Mouse (Mus musculus): ENCODE data around the gene Sez6l.
"Not testable (repeated sequence)": the region's sequence is repeated elsewhere in the genome, so short reads cannot be mapped to it uniquely, and the experiment has no call there.

Sez6l gene

DNA sequence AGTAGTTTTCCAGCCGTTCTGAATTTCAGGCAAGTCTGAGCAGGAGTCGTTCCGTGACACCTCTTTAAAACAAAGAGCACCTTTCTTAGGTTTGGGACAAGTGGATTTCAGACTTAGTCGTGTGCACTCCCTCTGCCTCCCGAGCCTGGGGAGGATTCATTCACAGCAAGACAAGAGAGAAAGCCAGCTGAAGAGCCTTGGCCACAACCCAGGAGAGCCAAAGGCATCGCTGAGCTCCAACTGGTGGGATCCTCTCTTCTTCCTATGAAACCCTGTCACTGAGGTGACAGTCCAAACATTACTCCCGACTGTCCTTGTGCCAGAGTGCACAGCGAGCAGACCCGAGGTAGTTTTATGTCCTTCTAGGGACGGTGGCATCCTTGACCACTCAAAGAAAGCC, 138.4 kb downstream of the Sez6l start:
- no peak for DNase-seq (ENCODE audit: low read depth in 1 of 2, low spot score in 2 of 2)

DNA sequence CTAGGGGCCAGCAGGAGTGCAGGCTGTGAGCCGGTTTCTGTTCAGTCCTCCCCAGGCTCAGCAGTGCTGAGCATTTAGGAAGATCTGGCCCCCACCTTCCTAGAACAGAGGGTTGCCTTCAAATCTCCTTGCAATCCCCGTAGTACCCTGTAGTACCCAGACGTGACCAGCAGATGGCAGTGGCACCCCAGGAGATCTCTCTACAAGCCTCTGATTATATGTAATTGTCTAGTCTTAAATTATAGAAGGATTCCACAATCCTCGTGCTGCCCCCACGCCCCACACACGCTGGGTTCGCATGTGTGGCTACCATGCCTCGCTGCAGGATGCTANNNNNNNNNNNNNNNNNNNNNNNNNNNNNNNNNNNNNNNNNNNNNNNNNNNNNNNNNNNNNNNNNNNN, 144.0 kb downstream of the Sez6l start:
- peak; percentile 9 to 27 for DNase-seq (ENCODE audit: low read depth in 1 of 2, low spot score in 2 of 2)

DNA sequence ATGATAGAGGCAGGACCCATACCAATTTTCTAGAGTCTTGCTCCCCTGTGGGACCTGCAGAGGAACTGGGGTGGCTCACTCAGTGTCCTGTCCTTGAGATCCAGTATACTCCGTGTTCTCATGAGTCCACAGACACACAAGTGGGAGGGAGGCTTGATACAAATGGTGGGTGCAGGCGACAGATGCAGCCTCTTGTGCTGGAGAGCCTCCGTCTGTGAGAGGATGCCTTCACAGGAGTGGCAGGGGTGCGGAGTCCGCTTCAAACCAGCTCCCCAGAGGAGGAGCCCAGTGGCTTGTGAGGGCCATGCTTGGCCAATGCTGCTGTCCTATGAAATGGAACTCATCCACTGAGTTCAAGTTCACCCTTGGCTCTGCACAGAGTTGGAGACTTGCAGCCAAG, 145.0 kb downstream of the Sez6l start:
- no peak for DNase-seq (ENCODE audit: low read depth in 1 of 2, low spot score in 2 of 2)

DNA sequence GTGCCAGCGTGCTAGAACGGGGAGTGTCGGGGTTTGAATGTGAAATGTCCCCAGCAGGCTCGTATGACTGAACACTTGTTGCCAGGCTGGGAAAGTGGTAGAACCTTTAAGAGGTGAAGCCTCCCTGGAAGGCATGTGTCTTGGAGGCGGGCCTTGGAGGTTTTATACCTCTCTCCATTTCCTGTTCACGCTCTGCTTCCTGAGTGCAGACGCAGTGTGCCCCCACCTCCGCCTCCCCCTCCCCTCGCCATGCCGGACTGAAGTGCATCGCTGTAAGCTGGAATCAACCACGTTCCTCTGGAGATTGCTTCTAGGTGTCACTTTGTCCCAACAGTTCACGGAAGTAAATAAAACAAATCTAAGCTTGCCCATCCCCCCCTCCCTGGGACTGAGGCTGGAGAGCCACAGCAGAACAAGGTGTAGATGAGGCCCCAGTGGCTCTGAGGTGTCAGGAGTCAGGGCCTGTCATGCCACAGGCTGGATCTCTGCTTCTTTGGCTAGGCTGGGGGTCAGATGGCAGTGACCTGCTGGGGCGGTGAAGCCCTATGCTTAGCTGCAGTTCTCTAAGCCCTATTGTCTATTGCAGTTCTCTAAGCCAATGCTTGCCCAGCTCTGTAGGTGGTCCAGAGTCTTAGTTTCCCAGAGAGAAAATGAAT, 145.7 kb downstream of the Sez6l start:
- DNase-seq (ENCODE audit: low read depth in 1 of 2, low spot score in 2 of 2) = no peak

DNA sequence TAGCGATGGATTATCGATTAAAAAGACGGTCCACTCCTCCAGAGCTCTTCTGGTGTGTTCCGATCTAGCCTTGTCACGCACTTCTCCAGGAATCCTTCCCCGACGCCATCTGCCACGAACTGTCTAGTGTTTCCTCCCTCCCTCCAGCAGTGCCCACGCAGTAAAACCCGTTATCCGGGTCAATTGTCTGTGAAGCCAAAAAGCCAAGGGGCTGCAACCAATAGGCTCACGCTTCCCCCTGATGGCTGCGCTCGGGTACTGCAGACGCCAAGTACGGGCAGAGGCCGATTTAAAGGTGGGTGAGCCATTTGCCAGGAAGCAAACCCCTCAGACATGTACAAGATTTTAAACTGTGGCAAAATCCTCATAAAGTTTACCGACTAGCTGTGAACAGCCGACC, 148.0 kb downstream of the Sez6l start:
- DNase-seq (ENCODE audit: low read depth in 1 of 2, low spot score in 2 of 2) = no peak

DNA sequence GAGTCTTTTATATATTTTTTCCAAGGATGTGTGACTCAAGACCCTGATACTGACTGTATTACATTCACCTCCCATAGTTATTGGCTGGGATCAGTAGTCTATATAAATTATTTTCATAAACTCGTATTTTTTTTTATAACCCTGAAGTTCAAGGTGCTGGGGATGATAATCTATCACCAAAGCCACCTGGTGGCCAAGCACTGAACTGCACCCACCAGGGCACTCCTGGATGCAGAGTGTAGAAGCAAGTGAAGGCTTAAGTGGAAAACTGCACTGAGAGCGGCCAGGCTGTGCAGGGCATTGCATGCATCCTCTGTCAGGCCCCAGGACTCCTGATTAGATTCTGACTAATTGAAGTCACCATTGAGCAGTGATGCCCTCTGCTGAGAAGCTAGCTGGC, 149.7 kb downstream of the Sez6l start:
- peak in 1 of 2 experiments; percentile 28 for DNase-seq (ENCODE audit: low read depth in 1 of 2, low spot score in 2 of 2)

DNA sequence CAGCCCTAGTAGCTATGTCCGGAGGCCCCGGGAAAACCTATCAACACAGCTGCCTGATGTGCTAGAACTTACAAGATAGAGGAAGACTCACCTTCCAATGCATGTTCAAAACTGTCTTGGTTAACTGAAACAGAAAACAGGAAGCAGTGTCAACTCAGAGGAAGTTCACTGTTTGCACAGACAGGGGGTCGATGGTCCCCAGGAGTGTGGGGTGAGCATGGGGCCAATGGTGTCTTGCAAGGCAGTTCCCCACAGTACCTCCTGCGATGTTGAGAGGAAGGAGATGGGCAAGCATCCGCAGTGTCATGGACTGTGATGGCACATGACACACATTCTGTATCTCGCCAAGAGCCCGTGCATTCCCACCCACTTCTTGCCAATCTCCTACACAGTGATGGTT, 150.3 kb downstream of the Sez6l start:
- DNase-seq (ENCODE audit: low read depth in 1 of 2, low spot score in 2 of 2) = no peak

DNA sequence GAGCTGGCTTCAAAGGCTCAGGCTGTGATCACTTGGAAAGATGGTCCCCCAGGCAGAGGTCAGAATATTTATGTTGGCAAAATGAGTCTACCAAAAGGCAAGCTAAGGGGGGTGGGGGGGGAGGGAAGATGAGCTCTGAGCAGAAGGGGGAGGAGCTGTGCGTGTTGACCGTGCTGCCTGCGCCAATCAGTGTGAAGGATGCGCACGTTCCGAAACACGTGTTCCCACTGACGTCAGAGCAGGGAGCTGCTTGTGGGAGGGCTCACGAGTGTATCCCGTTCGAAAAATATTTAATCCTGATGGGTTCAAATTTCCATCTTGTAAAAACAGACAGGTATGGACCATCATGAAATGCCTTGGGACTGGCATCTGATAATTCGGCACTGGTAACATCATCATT, 157.4 kb downstream of the Sez6l start:
- no peak for DNase-seq (ENCODE audit: low read depth in 1 of 2, low spot score in 2 of 2)

DNA sequence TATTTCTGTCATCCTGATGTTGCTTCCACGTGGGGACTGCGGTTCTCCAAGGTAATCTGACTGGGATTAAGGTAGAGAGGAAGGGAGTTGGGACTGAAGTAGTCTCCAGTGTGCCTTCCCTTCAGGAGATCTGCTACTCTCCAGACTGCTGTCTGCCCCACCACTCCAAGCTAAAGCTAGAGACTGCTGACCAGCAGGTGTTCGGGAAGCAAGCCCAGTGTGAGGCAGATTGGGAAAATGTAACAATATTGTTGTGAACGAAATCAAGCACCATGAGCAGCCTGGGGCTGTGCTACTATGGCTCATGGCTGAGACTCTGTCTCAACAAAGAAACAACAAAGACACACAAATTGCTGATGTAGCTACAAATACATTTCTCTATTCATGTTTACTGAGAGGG, 159.0 kb downstream of the Sez6l start:
- DNase-seq (ENCODE audit: low read depth in 1 of 2, low spot score in 2 of 2) = no peak

DNA sequence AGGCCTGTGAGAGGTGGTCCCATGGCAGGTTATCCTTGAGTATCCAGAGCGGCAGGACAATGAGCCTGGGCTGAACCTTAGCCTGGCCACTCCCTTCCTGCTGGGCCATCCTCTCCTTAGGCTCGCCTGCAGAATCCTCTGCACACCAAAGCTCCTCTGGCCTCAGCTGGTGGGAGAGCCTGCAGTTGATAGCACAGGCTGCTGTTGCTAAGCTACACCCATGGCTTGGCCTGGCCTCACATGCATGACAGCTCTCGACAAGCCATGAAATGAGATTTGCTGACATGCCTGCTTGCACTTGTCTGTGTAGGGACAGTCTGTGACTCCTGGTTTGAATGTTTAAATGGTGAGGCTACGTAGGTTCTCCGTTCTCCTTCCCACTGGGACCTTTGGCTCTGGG, 160.3 kb downstream of the Sez6l start:
- no peak for DNase-seq (ENCODE audit: low read depth in 1 of 2, low spot score in 2 of 2)

DNA sequence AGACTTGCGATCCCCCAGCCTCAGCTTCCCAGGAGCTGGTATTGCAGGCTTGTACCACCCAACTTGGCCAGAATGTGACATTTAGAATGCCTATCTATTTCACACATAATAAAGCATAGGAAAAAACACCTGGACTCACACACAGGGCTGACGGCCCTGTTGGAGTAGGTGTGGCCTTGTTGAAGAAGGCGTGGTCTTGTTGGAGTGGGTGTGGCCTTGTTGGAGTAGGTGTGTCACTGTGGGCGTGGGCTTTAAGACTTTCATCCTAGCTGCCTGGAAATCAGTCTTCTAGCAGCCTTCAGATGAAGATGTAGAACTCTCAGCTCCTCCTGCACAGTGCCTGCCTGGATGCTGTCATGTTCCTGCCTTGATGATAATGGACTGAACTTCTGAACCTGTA, 164.2 kb downstream of the Sez6l start:
- DNase-seq (ENCODE audit: low read depth in 1 of 2, low spot score in 2 of 2) = not testable (repeated sequence)

DNA sequence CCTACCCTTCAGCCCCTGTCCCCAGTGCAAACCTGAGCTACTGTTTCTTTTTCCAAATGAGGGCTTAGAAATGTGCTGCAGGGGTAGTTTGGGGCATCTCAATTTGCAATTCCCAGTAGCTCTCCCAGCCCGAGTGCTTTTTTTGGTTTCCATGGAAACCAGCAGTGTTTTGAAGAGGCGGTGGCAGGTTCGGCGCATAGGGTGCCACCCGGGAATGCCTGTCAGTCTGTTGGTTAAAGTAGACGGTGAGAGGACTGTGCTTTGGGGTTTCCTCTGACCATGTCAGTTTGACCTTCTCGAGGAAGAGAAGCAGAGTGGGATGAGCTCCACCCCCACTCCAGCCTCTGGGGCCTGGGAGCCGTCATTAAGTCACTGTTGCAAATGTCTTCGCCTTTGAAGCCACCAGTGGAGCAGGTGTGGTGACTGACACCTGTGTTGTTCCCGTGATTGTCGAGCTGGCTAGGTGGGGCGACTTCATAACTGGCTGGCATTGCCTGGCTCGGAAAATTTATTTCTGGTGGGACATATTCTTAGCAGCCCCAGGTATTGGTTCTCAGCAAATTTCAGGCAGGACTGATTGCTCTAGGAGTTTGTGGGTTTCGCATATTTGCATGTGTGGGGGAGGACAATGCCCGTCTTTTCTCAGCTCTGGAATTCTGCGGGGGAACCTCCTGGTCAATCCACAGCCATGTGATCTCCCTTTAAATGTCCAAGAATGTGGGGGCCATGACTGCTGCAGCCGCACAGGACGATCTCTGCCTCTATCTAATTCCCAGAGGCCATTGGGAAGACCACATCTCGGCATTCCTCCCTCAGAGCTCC, 165.3 kb downstream of the Sez6l start:
- DNase-seq (ENCODE audit: low read depth in 1 of 2, low spot score in 2 of 2) = no peak

DNA sequence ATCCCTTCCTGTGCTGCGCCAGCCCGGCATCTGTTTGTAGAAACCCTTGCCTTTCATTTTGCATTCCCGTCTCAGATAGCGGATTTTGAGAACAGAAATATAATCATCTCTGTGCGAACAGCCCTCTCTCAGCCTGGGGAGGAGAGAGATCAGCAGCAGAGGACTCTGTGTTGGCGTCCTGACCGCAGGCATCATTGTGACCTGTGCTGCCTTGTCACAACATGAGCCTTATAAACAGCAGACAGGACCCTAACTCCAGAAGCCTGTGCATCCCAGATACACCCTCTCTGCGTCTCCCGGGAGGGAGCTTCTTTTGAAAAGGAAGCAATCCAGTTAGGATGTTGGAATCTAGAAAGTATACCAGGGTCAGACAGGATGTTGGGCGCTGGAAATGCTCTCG, 165.9 kb downstream of the Sez6l start:
- no peak for DNase-seq (ENCODE audit: low read depth in 1 of 2, low spot score in 2 of 2)

DNA sequence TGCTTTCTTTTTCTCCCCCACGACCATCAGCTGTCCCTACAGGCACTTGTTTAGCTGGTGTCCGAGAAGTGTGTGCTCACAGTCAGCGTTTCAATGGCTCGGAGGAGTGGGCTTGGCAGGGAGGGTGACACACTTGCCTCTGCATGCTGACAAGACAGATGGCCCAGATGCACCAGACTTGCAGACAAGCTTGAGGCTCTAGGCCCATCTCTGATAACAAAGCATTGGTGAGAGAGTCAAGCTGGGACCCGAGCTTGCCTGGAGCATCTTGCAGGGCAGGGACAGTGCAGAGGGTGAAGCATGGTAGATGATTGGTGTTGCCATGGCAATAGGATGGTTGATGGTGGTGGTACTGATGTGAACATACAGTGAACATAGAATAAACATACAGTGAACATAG, 167.7 kb downstream of the Sez6l start:
- DNase-seq (ENCODE audit: low read depth in 1 of 2, low spot score in 2 of 2) = no peak

DNA sequence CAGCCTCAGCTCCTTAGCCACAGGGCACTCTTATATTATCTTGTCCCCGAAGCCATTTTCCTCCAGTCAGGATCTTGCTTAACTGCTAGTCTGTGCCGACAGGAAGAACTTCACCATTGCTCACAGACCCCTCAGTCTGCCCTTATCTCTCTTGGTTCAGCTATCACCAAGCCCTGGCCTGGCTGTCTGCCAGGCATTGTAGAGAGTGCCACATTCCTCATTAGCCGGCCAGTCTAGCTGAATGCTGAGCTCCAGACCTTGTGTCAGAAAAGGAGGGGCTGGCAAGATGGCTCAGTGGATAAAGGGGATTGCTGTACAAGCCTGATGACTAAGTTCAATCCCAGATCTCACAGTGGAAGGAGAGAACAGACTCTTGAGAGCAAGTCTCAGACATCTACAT, 171.0 kb downstream of the Sez6l start:
- DNase-seq (ENCODE audit: low read depth in 1 of 2, low spot score in 2 of 2) = no peak

DNA sequence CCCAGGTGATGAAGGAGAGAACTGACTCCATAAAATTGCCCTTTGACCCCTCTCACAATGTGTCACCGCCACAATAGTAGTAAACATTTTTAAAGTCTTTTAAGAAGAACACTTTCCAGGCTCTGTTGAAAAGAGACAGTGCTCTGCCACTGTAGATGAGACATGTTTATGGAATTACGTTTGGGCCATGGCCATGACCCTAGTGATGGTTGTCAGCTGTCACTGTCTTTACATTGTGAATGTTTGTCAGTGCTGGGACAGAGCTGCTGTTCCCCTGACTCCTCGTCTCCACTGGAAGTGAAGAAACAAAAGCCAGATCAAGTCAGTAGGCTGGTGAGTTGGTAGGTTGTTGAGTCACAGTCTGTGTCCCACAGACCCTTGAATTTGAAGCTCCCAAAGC, 174.5 kb downstream of the Sez6l start:
- no peak for DNase-seq (ENCODE audit: low read depth in 1 of 2, low spot score in 2 of 2)

DNA sequence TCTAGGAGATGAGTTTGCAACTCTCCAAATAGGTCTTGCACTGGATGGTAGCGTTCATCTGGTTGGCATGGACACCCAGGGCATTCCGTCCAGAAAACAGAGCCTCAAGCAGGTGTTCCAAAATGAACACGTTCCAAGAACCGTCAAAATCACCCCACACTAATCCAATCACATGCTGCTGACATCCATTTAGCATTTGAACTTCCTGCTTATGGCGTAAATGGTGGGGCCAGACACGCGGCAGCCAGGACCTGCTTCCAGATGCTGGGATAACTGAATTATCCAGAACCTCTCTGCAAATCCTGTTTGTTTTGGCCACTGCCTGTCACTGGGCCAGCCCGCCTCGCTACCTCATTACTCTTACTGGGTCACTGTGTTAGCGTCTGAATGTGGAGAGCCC, 177.7 kb downstream of the Sez6l start:
- no peak for DNase-seq (ENCODE audit: low read depth in 1 of 2, low spot score in 2 of 2)

DNA sequence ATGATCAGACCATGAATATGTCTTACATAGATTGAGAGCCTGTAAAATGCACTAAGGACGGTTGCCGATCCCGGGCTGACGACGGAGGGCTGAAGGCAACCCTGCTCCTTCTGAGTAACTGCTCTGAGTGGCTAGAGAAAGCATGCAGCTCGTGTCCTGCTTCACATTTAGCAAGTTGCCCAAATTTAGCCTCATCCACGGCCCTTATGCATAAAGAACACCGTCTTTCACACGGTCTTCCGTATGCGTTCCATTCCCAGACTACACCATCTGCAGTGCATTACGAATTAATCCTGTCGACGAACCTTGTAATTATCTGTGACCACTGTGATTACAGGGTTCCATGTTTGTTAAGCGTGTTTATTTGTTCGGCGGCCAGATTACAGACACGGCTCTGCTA, 180.9 kb downstream of the Sez6l start:
- DNase-seq (ENCODE audit: low read depth in 1 of 2, low spot score in 2 of 2) = no peak

DNA sequence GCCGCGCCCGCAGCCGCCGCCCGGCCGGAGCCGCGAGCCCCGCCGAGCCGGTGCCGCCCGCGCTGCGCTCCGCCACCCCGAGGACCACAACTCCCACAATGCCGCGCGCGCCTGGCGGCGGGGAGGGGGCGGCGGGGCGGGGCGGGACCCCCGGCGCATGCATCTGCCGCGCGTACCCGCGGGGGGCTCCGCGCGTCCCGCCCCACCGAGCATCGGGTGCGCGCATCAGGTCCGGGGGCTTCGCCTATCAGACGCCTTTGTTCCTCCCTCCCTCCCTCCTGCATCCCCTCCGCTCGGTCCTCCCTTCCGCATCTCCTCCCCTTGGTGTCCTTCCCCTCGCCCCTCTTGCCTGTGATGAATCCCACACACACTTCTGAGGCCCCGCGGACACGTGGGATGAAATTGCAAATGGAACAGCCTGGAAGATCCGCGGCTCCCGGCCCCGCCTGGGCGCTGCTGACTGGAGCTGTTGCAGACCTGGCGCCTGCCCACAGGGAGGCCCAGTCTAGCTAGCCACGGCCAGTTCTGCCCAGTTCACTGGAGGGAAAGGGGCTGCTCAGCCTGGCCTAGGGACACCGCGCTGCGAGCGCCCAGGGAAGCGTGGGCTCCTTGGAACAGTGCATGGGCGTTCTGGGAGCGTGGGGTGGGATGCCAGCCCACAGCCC, 182.1 kb downstream of the Sez6l start, which contains the start of gene Asphd2:
Asphd2 (minus strand) TSS at position 88 of the 665 bp plus-strand sequence.
- DNase-seq (ENCODE audit: low read depth in 1 of 2, low spot score in 2 of 2) = no peak

DNA sequence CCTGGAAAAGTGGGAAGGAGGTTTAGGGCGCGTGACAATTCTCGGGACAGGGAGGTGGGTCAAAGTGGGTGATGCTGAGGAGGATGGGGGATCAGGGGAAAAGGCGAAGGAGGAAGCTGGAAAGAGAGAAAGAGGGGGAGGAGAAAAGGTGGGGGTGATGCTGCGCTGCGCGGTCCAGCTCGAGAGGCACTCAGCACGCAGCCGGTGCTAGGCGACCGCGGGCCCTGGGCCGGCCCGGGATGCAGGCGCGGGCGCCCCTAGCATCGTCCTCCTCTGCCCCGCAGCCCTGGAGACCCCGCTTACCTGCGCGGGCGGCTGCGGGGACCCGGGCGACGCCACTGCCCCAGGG, 182.6 kb downstream of the Sez6l start:
- DNase-seq (ENCODE audit: low read depth in 1 of 2, low spot score in 2 of 2) = no peak

DNA sequence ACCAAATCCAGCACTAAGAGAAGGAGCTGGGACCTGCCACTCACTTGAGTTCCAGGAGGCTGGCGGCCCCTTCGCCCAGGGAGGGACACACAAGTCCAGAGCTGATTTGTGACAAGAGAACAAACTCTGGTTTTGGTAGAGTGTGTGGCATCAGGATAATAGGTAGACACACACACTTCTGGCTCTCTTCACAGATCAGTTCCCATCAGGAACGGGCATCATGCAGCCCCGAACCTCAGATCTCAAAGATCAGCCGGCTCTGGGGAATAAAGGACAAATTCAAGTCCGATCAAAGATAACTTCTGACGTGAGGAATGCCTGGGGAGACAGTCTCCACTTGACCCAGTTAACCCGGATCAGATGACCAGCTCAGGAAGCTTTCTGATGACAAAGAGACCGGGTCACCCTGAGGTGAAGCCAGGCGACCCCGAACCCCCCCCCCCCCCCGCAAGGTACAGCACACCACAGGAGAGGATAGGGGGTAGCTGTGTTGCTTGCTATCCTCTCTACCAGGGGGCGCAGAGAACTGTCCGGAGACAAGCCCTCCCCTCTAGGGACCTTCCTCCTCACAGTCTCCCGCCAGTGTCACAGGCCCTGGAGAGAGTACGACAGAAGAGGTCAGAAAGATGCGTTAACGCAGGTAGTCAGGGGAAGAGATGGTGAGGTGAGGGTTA, 183.1 kb downstream of the Sez6l start:
- DNase-seq (ENCODE audit: low read depth in 1 of 2, low spot score in 2 of 2) = no peak

All from monocyte, adult 2 months (primary cell).